Mouse (Mus musculus): ENCODE measurements at regions not wholly inside any gene's neighbourhood (a gene's known extent, or its start where the extent isn't known, plus 50 kb on each side); places are given as distances from the start of the nearest gene placed in this dataset.

GRCm38 (mm10) chr5:58436432-58436831, 718.7 kb downstream of the Pcdh7 start:
- TF ChIP-seq CTCF (IDR thresholded peaks at IDR 0.05; ENCODE audit: borderline replicate concordance, extremely low read depth, insufficient read depth, insufficient read length): no peak
- TF ChIP-seq POLR2A (IDR thresholded peaks at IDR 0.05; ENCODE audit: borderline replicate concordance, extremely low read depth, insufficient read depth, insufficient read length, poor library complexity, severe bottlenecking): no peak
